Comparison of ENCODE assay signal across 7 mouse cellular contexts in genomic region chr4:141242651-141243241, GRCm38 (mm10). TPM values are rescaled to one million over a fixed set of nuclear protein-coding genes. Genes with fewer than 3 reads are reported as not detected.
A peak's percentile ranks its signal among the peaks of the same experiment; 100 is the strongest.
DNase-seq lines count a peak whose midpoint lies in the region; ATAC-seq lines count a peak whose summit lies in the region.

No protein-coding gene starts in this region.

- no peak overlapping the region for H3K27ac ChIP-seq in heart, embryonic 12.5 days (ENCODE audit: poor library complexity, severe bottlenecking)
- H3K27ac ChIP-seq in limb, embryonic 13.5 days: no peak overlapping the region

- 0 out of 2 replicates have a peak overlapping the region, but pooled peaks have one; percentile 16 for H3K4me2 ChIP-seq in heart, embryonic 12.5 days
- peak overlapping the region; percentile 71 for H3K4me2 ChIP-seq in limb, embryonic 13.5 days (replicated peaks)

- H3K4me3 ChIP-seq in heart, embryonic 12.5 days: no peak overlapping the region
- H3K4me3 ChIP-seq in limb, embryonic 13.5 days: peak overlapping the region; percentile 31

- peaks cover 62% of the 10 kb centered on the region for H3K4me1 ChIP-seq in heart, embryonic 12.5 days (replicated peaks)
- peaks cover 82% of the 10 kb centered on the region for H3K4me1 ChIP-seq in limb, embryonic 13.5 days

- DNase-seq in layer of hippocampus, adult 11-12 months (ENCODE audit: low spot score): peak; percentile 41
- no peak for DNase-seq in layer of hippocampus, postnatal 10 days (ENCODE audit: low spot score in 2 of 2)
- peak; percentile 45 for DNase-seq in adipocyte (ENCODE audit: low spot score)
- no peak for DNase-seq in gastrocnemius, postnatal 4 days (ENCODE audit: low spot score in 2 of 2)

- H3K27me3 ChIP-seq in heart, embryonic 12.5 days (replicated peaks): peaks cover 97% of the 10 kb centered on the region
- H3K27me3 ChIP-seq in limb, embryonic 13.5 days: peaks cover 97% of the 10 kb centered on the region

- H3K36me3 ChIP-seq in heart, embryonic 12.5 days: no peaks in the 10 kb centered on the region
- H3K36me3 ChIP-seq in limb, embryonic 13.5 days: no peaks in the 10 kb centered on the region

- no peaks in the 10 kb centered on the region for H3K9me3 ChIP-seq in heart, embryonic 12.5 days (replicated peaks)
- no peaks in the 10 kb centered on the region for H3K9me3 ChIP-seq in limb, embryonic 13.5 days

- no peak for ATAC-seq in heart, embryonic 12.5 days (ENCODE audit: insufficient number of reproducible peaks, low FRiP score)
- ATAC-seq in limb, embryonic 13.5 days (ENCODE audit: low FRiP score, low read depth): no peak
- ATAC-seq in megakaryocyte-erythroid progenitor cell, adult 5-6 weeks (replicated peaks; ENCODE audit: low FRiP score, low TSS enrichment, poor library complexity, severe bottlenecking): no peak

- 15% methylated on average over 11 of the region's 11 CpGs for WGBS in heart, embryonic 12.5 days
- 7% methylated on average over 11 of the region's 11 CpGs for WGBS in limb, embryonic 13.5 days

- no peak overlapping the region for H3K9ac ChIP-seq in heart, embryonic 12.5 days
- H3K9ac ChIP-seq in limb, embryonic 13.5 days: peak overlapping the region; percentile 50

RNA-seq across cellular contexts. Expression of gene Arhgef19, which starts 3.4 kb away (rescaled TPM):
- 1 to 10 TPM; 5.8 to 6.7 TPM for total RNA-seq in layer of hippocampus, postnatal 10 days (2021)
- polyA plus RNA-seq in heart, embryonic 12.5 days (2016; fragmentation: Nextera tagmentation; extraction: Ambion mirVana): 2.6 and 3.1 TPM in 2 replicates
- 8.1 and 10.9 TPM in 2 replicates for polyA plus RNA-seq in limb, embryonic 13.5 days (2015; fragmentation: Nextera tagmentation; extraction: Ambion mirVana)
- total RNA-seq in gastrocnemius, postnatal 4 days (2021): 1 to 10 TPM; 3.0 to 4.7 TPM
- total RNA-seq in megakaryocyte-erythroid progenitor cell, adult 5-6 weeks (2014; fragmentation: Nextera tagmentation): not detected in 2 replicates
- total RNA-seq in megakaryocyte-erythroid progenitor cell, adult 5-6 weeks (2017): not detected in 2 replicates

RNA-seq across cellular contexts. Expression of gene Rsg1, which starts 29.0 kb away (rescaled TPM):
- total RNA-seq in layer of hippocampus, postnatal 10 days (2021): 1 to 10 TPM; 2.0 to 3.9 TPM
- 2.0 and 2.3 TPM in 2 replicates for polyA plus RNA-seq in heart, embryonic 12.5 days (2016; fragmentation: Nextera tagmentation; extraction: Ambion mirVana)
- 6.1 and 8.4 TPM in 2 replicates for polyA plus RNA-seq in limb, embryonic 13.5 days (2015; fragmentation: Nextera tagmentation; extraction: Ambion mirVana)
- 1 to 10 TPM; 1.1 to 1.3 TPM for total RNA-seq in gastrocnemius, postnatal 4 days (2021)
- 0.81 and 10.9 TPM in 2 replicates for total RNA-seq in megakaryocyte-erythroid progenitor cell, adult 5-6 weeks (2014; fragmentation: Nextera tagmentation)
- 3.2 TPM in 1 of 2 replicates, not detected in the other for total RNA-seq in megakaryocyte-erythroid progenitor cell, adult 5-6 weeks (2017)

RNA-seq across cellular contexts. Expression of gene Epha2, which starts 58.3 kb away (rescaled TPM):
- 1 to 10 TPM; 2.5 to 2.7 TPM for total RNA-seq in layer of hippocampus, postnatal 10 days (2021)
- 5.3 and 6.1 TPM in 2 replicates for polyA plus RNA-seq in heart, embryonic 12.5 days (2016; fragmentation: Nextera tagmentation; extraction: Ambion mirVana)
- polyA plus RNA-seq in limb, embryonic 13.5 days (2015; fragmentation: Nextera tagmentation; extraction: Ambion mirVana): 2.6 and 3.9 TPM in 2 replicates
- total RNA-seq in gastrocnemius, postnatal 4 days (2021): 1 to 10 TPM; 3.7 to 4.7 TPM
- total RNA-seq in megakaryocyte-erythroid progenitor cell, adult 5-6 weeks (2014; fragmentation: Nextera tagmentation): 0.30 and 1.2 TPM in 2 replicates
- total RNA-seq in megakaryocyte-erythroid progenitor cell, adult 5-6 weeks (2017): not detected in 2 replicates

Comparison
In these comparisons a context has a peak if more than half of its experiments do, and no peak if none do; other contexts are left out.
1. DNase-seq: peak in layer of hippocampus, adult 11-12 months (single experiment) and adipocyte (single experiment); none in layer of hippocampus, postnatal 10 days (0 of 2) and gastrocnemius, postnatal 4 days (0 of 2).